Mouse (Mus musculus) CD4-positive helper T cell, adult 2 months (primary cell): ENCODE results near the gene Gm45140.
A peak's percentile ranks its signal among the peaks of the same experiment; 100 is the strongest.

Source experiments
- DNase-seq: peaks from one replicate; pipeline ENCODE4 v3.0.0-alpha.2; 2012; ENCODE audit warnings: low read depth, missing footprints, low spot score

Gm45140 gene

DNA sequence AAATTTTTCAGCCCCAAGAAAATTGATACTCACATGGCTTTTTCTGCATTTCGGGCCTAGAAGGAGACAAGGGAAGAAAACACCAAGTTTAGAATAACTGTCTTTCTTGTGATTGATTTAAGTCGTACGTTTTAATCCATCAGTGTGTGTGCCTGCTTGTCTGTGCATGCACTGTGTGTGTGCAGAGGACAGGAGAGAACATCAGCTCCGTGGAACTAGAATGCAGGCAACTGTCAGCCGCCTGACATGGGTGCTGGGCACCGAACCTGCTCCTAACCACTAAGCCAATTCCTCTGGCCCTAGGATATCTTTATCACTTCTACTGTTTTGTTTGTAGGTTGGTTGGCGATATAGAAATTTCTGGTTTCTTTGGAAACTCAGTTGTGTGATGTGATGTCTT, at the start of gene Gm45140:
Gene Gm45140, minus strand, starts transcription at position 101 of the 400 bp plus-strand sequence.
- no peak for DNase-seq

DNA sequence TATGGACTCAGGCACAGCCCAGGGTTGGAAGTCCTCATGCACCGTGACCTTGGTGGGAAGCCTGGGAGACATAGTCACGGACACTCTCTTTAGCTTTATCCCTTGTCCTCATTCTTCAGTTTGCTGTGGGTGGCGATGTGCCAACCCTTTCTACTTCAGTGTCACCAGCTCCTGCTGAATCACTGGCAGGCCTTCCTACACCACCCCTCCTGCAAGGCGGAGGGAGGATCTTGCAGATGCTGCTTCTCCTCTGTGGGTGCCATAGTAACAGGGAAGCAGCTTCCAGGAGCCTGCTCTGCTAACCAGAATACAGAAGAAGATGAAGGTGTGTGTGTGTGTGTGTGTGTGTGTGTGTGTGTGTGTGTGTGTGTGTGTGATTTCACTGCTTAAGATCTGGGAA, 47.2 kb upstream of the Gm45140 start:
- DNase-seq, result no peak

DNA sequence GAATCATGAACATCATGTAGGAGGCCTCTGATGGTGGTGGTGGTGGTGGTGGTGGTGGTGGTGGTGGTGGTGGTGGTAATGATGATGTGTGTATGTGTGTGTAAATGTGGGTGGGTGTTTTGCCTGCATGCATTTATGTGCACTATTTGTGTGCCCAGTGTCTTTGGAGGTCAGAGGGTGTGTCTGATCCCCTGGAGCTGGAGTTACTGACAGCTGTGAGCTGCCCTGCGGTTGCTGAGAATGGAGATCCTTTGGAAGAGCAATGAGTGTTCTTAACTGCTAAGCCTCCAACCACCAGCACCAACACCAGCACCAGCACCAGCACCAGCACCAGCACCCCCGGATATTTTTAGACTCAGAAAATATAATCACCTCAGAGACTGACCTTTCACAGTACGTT, 46.6 kb upstream of the Gm45140 start:
- DNase-seq, result no peak

DNA sequence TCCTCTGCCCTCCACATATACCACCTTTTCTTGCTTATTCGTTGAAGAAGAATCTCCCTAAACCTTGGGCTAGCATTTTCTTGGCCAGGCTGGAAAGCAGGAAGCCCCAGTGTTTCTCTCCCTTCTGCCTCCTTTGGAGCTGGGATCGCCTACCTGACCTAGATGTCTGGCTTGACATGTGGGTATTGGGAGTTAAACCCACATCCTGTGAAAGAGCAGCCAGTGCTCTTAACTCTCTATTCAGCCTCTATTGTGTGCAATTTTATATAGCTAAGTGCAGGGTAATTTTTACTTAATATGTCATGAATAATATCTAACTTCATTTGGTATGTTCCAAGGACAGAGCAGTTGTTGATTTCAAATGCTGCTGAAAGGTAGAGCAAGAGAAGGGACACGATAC, 44.0 kb upstream of the Gm45140 start:
- DNase-seq, result no peak

DNA sequence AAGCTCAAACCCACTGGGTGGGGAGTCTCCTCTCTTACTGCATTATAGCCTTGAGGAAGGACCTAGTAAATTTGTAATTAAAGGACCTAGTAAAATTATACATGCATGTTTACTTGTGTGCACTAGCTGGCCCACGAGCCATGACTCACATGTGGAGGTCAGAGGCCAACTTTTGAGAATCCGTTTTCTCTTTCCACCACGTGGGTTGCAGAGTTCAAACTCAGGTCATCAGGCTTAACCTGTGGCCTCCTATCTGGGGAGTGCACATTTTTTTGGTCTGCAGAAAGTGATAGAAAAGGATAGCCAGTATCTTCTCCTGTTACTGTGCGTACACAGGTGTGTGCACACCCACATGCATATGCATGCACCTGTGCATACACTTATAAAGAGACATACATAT, 43.4 kb upstream of the Gm45140 start:
- no peak for DNase-seq

DNA sequence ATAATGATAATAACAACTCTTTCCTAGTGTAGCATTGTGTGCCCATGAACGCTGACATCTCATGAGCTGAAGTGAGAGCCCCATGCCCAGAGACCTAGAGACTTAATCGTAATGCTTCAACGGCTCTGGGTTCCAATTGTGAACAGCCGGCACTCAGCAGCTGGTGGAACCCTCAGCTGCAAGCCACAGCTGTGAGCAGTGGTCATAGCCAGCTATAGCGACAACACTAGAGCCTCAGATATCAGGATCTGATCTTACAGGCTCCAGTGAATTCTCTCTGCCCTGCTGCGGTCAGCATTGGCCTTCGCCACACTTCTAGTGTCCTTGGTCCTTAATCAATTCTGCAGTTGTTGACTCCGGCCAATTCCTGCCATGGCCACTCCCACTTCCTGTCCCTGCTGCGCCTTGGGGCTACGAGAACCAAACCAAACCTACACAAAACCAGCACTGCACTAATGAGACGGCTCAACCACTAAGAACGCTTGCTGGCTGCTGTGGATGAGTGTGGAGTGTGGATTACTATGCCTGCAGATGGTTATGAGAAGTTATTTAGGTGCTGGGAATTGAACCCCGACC, 40.6 kb upstream of the Gm45140 start:
- no peak for DNase-seq

DNA sequence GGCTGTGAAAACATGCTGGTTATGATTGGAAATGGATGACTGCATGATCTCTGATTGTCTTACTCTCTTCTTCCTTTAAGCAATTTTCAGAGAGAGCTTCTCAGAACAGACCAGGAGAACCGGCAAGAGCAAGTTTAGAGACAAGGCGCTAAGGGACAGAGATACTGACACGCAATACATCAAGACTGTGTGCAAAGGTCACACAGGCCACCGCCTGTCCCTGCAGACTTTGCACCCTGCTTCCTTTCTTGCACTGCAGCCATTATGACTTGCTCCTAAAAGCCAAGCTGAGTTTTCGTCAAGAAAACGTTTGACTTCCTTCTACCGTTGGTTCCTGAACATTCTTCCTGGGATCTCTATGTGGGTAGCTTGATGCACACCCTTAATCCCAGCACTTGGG, 40.0 kb upstream of the Gm45140 start:
- no peak for DNase-seq

DNA sequence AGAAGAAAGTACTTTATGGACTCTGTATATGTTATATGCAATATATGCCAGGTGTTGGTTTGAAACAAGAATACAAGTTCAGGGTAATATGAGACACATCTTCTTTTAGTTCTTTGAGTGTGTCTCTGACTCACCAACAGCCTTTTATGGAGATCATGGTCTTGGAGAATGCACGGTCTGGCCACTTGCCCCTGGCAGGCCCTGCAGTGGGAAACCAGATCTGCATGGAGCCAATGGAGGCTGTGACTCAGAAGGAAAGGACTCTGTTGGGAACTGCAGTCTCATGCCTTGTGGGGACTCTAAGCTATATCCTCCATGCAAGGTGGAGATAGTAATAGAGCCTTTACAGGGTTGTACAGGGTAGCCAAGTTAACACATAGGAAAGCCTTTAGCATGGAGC, 39.5 kb upstream of the Gm45140 start:
- DNase-seq, result no peak

DNA sequence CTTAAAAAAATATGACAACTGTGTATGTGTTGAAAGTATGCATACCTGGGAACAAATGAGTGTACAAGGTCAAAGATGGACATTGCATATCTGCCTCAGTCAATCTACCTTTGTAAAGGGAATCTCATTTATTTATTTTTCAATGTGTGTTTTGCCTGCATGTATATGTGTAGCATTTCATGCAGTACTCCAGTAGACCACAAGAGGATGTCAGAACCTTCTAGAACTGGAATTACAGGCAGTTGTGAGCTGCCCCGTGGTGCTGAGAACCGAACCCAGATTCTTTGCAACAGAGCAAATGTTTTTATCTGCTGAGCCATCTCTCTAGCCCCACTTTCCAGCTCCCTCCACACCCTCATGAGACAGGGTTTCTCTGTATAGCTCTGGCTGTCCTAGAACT, 38.4 kb upstream of the Gm45140 start:
- no peak for DNase-seq

DNA sequence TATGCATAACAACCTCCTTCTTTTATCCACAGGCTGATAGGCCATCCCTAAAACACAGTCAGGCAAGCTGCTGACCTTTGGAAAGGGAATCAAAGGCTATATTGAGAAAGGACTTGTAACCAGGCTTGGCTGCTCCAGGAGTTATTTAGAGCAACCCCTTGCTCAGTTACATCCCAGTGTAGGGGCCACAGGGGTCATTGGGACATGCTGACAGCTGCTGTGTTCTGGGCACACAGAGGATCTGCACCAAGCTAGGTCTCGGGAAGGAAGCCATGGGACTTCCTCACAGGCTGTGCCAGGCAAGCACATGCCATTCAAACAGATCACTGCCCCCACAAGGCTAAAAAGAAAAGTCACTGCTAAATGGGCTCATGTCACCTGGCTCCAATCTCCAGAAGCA, 37.5 kb upstream of the Gm45140 start:
- DNase-seq, result no peak

DNA sequence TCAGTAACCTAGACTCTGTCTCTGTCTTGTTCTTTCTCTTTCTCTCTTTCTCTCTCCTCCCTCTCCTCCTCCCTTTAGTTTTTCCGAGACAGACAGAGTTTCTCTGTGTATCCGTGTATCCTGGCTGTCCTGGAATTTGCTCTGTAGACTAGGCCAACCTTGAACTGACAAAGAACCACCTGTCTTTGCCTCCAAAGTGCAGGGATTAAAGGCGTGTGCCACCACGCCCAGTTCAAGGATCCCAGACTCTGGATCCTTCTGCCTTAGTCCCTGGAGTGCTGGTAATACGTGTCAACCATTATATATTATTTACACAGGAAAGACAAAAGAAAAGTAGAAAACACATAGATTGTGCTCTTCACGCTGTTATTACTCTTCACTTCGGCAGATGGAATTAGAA, 35.6 kb upstream of the Gm45140 start:
- DNase-seq, result no peak

DNA sequence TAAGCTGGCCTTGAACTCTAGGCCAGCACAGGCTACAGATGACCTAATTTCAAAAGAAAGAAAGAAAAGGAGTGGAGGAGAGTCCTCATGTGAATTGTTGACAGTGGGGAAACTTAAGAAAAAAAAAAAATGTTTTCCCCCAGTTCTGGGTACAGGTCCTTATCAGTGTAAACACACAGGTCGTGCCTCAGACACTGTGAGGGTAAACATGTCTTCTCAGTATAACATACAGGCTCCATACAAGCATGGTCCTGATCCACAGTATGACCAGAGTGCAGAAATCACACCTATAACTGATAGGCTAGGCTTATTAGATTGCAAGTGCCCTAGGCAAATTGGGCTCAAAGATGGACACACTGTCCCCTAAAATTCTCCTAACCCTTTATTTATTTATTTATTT, 34.8 kb upstream of the Gm45140 start:
- DNase-seq, result no peak

DNA sequence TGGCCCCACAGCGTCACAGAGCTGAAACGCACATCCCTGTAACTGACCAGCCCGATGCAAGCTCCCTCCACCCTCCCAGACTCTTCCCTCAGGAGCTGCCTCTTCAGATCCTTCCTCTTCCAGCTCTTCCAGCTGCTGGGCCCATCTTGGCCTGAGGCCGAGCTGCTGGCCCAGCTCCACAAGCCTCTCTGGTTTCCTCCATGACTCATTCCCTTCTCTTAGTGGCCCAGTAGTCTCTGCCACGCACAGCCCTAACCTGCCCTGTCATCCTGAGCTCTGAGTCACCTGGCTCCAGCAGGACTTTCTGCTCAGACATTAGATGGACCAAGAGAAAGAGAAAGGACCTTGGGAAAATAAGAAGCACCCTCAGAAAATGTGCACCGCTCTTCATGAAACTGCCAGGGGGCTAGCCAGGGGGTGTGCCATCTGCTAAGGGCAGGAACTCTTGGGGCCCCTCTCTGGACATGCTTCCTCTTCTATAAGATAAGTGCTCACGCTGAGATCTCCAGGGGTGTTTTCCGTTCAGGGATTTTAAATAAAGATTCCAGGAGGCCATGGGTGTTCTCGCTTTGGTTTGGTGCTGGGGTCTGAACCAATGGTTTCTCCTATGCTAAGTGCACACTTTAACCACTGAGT, 33.4 kb upstream of the Gm45140 start:
- DNase-seq, result no peak

DNA sequence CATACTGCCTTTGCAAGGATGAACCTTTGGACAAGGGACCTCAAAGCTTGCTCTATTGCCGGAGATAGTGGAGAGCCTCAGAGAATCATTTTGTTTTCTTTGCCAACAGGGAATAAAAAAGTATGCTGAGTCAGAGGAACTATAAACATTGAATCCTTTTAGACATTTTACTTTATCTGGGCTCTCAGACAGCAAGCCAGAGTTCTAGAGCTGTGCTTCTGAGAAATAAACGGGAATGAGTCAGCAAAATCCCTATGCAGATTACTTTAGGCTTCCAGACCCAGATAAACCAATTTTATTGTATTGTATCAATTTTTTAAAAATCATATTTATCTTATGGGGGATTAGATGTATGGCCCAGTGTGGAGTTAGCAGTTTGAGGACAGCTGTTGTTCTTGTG, 31.7 kb upstream of the Gm45140 start:
- DNase-seq, result no peak

DNA sequence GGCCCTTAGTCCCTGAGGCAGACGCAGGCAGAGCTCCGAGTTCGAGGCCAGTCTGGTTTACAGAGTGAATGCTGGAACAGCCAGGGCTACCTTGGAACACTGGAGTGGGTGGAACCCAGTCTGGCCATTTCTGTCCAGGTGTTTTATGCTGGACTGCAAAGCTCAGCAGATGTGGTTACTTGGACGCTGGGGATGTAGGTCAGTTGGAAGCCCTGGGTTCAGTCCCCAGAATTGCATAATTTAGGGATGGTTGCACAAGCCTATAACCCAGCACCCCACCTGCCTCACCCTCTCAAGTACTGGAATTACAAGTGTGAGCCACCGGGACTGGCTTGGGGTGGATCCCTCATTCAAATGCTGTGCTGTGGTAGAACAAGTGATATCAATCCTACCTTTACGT, 30.6 kb upstream of the Gm45140 start:
- DNase-seq, result no peak

DNA sequence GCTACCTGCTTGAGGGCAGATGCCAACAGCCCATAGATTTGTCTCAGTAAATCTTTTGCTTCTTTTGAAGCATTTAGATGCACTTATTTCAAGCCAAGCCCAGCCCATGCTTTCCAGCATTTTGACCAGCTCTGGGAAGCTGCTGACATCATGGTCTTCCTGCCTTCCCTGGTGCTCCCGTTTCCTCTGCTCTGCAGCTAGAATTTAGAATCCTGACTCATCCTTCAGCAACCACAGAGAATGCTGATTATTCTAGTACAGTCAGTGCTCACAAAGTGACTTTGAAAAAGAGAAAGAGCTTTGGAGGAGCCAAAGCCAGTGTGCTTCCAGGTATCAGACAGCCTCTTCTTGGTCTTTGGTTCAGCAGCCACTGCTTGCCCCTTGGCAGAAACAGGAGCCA, 21.5 kb upstream of the Gm45140 start:
- no peak for DNase-seq

DNA sequence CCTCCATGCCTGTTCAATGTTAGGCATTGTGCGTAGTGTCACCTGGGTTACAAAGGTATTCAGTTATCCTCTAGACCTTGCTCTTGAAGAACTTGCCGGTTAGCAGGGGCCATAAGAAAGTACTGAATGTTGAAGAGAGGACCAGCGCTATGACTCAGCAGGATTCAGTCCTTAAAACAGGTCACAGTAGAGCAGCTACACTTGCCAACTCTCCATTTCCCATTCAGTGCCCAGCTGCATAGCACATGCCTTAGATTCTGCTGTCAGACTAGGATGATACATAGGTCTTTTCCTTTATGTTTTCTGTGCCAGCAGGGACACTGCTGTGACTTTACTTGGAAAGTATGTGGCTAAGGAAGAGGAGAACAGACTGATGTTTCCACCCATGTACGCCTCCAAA, 17.9 kb upstream of the Gm45140 start:
- DNase-seq, result no peak

DNA sequence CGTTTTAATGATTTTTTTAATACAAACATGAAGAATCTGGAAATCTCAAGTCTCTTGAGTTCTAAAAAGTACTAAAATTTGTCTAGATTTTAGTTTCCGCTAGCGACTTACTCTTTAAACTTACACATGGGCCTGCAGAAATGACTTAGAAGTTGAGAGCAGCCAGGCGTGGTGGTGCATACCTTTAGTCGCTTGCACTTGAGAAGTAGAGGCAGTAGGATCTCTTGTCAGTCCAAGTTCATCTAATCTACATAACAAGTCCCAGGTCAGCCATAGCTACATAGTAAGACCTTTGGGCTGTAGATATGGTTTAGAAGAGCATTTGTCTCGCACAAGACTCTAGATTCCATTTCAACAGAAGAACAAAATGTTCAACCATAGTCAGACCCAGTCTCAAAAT, 16.3 kb upstream of the Gm45140 start:
- DNase-seq, result no peak

DNA sequence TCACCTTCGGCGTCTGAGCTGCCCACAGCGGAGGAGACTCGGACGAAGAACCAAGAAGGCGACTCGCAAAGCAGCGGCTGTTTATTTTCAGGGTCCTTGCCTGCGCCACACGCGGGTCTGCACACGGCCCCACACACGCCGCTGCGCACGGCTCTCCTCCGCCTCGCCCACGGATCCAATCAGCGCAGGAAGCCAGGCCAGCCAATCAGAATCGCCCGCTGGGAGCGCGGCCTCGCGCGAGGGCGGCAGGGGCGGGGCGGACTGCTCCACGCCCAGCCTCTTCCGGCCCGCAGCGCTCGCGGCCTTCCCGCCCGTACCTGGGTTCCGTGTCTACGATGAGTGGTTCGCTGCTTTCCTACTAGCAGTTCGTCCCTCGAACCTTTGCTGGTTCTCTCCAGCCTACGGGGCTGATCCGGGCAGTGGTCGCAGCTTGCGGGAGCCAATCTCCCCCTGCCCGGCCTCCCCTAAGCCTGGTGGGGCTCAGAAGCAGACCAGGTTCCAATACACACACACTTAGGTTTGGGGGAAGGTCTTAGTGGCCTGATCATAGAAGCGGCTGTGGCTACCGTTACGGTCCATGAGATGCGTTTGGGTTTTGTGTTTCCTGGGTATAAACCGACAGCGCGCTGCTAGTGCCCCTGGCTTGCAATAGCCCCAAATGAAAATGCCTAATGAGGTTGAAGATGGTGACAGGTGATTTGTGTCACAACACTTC, 15.5 kb upstream of the Gm45140 start, which contains the start of gene Cnbp:
Gene Cnbp, minus strand, starts transcription at position 207 of the 715 bp plus-strand sequence.
- DNase-seq, result peak; percentile 98

DNA sequence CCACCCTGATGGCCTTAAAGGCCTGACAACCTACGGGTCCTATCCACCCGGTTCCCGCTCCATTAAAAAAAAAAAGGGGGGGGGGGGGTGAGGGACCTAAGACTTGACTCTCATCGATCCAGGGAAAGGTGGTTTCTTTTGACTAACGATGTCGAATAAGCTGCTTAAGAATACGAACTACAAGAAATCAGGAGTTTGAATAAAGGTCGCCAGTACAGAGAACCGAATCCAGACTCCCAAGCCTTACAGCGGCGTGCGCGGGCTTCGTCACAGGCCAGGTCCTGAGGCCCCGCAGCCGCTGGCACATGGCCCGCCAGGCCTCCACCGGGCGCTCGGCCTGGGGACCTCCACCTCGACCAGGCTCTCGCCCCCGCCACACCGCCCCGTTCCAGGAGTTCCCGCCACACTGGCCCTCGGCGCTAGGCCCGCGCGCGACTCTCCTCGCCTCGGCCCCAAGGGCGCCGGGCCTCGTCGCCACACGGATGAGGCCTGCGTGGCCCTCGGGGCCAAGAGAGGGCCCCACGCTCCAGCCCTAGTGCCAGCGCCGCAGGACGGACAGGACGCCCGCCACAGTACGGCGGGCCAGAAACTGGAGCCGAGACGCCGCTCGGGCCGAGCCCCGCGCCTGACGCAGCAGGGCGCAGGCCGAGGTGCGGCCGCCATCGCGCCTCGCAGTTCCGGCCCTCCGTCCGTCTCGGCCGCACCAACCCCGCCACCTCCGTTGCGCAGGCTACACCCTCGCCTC, 14.7 kb upstream of the Gm45140 start:
- no peak for DNase-seq

DNA sequence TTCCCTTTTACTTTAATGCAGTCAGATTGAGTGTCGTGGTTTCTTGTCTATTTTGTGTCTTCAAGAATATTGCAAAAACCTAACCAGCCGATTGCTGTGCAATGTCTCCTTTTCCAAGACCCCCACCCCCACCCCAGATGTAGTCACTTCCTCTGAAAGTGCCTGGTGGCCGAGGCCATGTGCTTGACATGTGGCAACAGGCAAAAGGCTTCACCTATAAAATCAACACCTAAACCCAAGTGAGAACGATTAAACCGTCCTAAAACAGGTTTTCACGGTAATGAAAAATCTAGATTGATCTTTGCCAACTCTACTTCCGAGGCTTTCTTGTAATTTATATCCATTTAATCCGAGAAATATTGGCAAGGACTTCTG, 14.2 kb upstream of the Gm45140 start:
- peak; percentile 57 for DNase-seq

DNA sequence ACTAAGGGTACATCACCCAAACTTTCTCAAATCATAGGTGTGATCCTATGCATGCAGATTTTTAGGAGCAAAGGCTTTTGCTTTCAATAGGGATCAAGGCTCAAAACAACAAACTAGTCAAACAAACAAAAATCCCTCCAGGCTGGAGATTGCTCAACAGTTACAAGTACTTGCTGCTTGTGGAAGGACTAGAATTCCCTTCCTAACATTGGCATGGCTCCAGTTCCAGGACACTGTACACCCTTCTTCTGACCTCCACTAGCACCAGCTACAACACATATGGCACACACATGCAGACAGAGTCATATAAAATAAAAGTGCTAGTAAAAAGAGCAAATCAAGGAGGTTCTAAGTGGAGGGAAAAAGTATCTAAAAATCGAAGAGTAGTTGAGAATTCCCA, 11.2 kb upstream of the Gm45140 start:
- DNase-seq, result no peak
